Mouse (Mus musculus) stomach, embryonic 15.5 days (tissue): Measurements from ENCODE around the gene Gpr183. TPM values are rescaled to one million over a fixed set of nuclear protein-coding genes. Genes with fewer than 3 reads are reported as not detected.

ENCODE experiments used
- ATAC-seq: fragments of 200-750 bp; cut with Nextera tagmentation; 2 replicates; pipeline ENCODE4 v1.8.0; 2017; ENCODE audit warnings: low read depth, moderate number of reproducible peaks, moderate TSS enrichment; ENCODE audit not compliant: insufficient read depth, low FRiP score
- H3K27ac ChIP-seq: fragments of 300-500 bp; sonication (generic); 2 replicates; pipeline ENCODE4 v1.5.1; 2015; ENCODE audit warnings: mild to moderate bottlenecking, inconsistent platforms
- H3K27me3 ChIP-seq: fragments of 300-500 bp; sonication (generic); replicated peaks from 2 replicates; pipeline ENCODE4 v1.6.1; 2015; ENCODE audit warnings: inconsistent platforms
- H3K36me3 ChIP-seq: fragments of 300-500 bp; sonication (generic); 2 replicates; pipeline ENCODE4 v1.6.1; 2015; ENCODE audit warnings: inconsistent platforms
- H3K4me1 ChIP-seq: fragments of 300-500 bp; sonication (generic); 2 replicates; pipeline ENCODE4 v1.6.1; 2015; ENCODE audit warnings: inconsistent platforms
- H3K4me2 ChIP-seq: fragments of 300-500 bp; sonication (generic); 2 replicates; pipeline ENCODE4 v1.6.1; 2015; ENCODE audit warnings: mild to moderate bottlenecking, inconsistent platforms
- H3K4me3 ChIP-seq: fragments of 300-500 bp; sonication (generic); replicated peaks from 2 replicates; pipeline ENCODE4 v1.5.1; 2015; ENCODE audit warnings: inconsistent platforms
- H3K9ac ChIP-seq: fragments of 300-500 bp; sonication (generic); 2 replicates; pipeline ENCODE4 v1.6.1; 2015; ENCODE audit warnings: inconsistent platforms
- H3K9me3 ChIP-seq: fragments of 300-500 bp; sonication (generic); 2 replicates; pipeline ENCODE4 v1.6.1; 2016; ENCODE audit warnings: inconsistent platforms
- WGBS: fragments of 180-500 bp; shearing (Covaris S2); methylation state at CpG from one replicate; pipeline ENCODE4 v1.1.7; 2015; 5-methylcytosine and 5-hydroxymethylcytosine counted together
- polyA plus RNA-seq: library from polyadenylated mRNA; unstranded; fragments of >200 nt; fragmentation: Nextera tagmentation; extraction: Ambion mirVana; gene quantifications from 2 replicates; pipeline ENCODE4 v1.2.1, GENCODE M21; 2015

The Gpr183 gene
- polyA plus RNA-seq, 1 experiment from 2014 or later, result 4.3 TPM

DNA sequence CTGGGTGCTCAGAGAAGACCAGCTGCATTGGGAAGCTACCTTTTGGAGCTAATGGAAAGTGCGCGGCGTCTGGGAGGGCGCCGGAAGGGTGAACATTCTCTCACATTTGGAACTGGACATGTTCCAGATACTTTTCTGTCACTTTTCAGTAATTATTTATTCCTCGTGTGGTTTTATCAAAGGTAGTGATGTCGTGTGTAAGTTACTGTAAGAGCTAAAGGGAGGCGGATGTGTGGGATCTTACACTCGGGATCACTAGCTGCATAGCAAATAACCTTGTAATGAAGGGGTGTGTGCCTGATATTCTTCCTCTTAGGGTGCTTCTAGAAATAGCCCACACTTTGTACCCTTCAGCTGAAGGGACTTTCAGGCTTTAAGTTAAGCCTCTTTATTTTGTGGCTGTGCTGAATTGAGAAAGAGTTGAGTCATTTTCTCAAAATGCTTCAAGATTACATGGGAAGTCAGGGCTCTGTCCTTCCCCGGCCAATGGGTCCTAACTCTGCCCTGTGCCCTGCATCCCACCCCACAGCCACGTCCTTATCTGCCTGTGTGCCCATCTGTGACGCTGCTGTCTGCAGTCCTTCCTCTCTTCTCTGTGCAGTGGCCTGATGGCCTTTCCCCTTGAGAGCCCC, 3.4 kb downstream of the Gpr183 start:
- WGBS, result 58% methylated on average over 12 of the region's 12 CpGs
- Histone ChIP-seq H3K27me3 (no peaks in the 10 kb centered on the region), H3K9me3 (no peaks in the 10 kb centered on the region), H3K4me2 (no peak overlapping the region), H3K36me3 (no peaks in the 10 kb centered on the region), H3K9ac (no peak overlapping the region), H3K4me3 (no peak overlapping the region), H3K4me1 (peaks cover 24% of the 10 kb centered on the region), H3K27ac (no peak overlapping the region)
- no peak for ATAC-seq

DNA sequence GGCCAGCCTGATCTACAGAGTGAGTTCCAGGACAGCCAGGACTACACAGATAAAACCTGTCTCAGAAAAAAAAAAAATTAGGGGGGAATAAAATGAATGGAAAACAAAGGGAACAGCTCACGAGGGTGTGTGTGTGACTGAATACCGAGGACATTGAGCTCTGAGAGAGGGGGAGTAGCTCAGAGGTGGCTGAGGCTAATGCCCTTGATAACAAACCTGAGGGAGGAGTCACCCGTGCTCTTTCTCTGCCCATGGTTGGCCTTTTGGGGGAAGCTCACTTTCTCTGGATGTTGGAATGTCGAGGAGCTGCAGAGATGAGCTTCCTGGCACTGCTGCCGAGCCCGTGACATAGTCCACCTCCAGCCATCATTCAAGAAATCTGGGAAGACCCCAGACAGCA, 4.0 kb downstream of the Gpr183 start:
- Histone ChIP-seq H3K27me3 (no peaks in the 10 kb centered on the region), H3K4me2 (no peak overlapping the region), H3K9ac (no peak overlapping the region), H3K9me3 (no peaks in the 10 kb centered on the region), H3K4me3 (no peak overlapping the region), H3K36me3 (no peaks in the 10 kb centered on the region), H3K4me1 (peaks cover 24% of the 10 kb centered on the region), H3K27ac (no peak overlapping the region)
- ATAC-seq, result no peak
- WGBS, result 39% methylated on average over 6 of the region's 6 CpGs

DNA sequence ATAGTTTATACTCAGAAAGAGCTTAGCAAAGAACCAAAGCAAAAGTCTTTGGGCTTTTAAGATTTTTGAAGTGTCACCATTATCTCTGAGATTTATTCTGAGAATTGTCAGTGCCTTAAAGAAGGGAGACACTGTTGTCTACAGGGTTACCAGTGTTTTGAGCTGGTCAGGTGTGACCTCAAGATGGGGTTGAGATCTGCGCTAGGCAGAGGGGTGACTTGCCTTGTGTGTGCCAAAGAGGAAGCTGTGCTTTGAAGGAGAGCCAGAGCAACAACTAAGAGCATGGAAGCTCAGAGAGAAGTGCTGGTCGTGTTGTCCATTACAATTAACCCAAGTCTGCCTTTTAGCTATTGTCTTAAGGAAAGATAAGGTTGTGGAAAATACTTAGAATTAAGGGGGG, 4.5 kb downstream of the Gpr183 start:
- WGBS, result 75% methylated on average over 2 of the region's 2 CpGs
- ATAC-seq, result no peak
- no peaks in the 10 kb centered on the region for H3K36me3 ChIP-seq
- H3K4me2 ChIP-seq, result no peak overlapping the region
- H3K4me1 ChIP-seq, result peaks cover 24% of the 10 kb centered on the region
- no peaks in the 10 kb centered on the region for H3K27me3 ChIP-seq
- no peak overlapping the region for H3K9ac ChIP-seq
- H3K4me3 ChIP-seq, result no peak overlapping the region
- H3K9me3 ChIP-seq, result no peaks in the 10 kb centered on the region
- no peak overlapping the region for H3K27ac ChIP-seq

DNA sequence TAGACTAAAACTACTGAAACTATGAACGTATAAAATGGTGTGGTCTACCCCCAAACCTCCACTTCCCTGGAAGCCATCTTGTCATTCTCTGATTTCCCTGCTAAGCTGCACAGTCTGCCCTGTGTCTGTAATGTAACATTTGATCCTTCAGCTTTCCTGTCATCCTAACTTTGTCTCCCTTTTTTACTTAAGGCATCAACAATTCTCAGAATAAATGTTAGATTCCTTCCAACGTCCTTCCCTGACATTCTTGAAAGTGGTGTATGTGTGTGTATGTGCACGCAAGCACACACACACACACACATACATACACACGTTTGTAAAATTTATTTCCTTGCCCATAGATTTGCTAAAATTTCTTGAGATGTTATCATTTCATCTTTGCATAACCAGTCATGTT, 5.0 kb downstream of the Gpr183 start:
- Histone ChIP-seq H3K9me3 (no peaks in the 10 kb centered on the region), H3K4me1 (peaks cover 24% of the 10 kb centered on the region), H3K9ac (no peak overlapping the region), H3K4me3 (no peak overlapping the region), H3K27ac (no peak overlapping the region), H3K4me2 (no peak overlapping the region), H3K27me3 (no peaks in the 10 kb centered on the region), H3K36me3 (no peaks in the 10 kb centered on the region)
- WGBS, result 80% methylated on average over 4 of the region's 4 CpGs
- ATAC-seq, result no peak

DNA sequence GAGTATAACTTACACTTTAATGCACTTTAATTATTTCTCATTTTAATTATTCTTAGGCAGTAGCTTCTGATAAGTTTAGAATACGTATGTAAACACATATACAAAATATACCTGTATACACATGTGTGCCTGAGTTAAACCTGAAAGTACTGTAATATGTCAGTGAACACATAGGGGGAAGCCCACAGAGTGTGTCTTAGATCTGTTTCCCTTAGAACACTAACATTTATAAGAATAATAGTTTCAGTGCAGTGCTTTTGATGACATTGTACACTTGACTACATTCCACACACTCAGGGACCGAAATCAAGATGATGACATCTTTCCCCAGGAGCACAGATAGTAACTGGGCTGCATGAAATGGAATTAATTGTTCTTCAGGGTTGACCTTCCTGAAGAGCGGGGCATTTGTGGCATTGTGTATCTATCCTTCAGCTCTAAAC, 5.4 kb downstream of the Gpr183 start:
- ATAC-seq, result no peak
- no peak overlapping the region for H3K27ac ChIP-seq
- H3K4me1 ChIP-seq, result peaks cover 24% of the 10 kb centered on the region
- H3K36me3 ChIP-seq, result peaks cover 2% of the 10 kb centered on the region; the same call in 1 of the 2 replicates
- 88% methylated on average over 3 of the region's 3 CpGs for WGBS
- no peaks in the 10 kb centered on the region for H3K27me3 ChIP-seq
- H3K9me3 ChIP-seq, result no peaks in the 10 kb centered on the region
- no peak overlapping the region for H3K4me2 ChIP-seq
- H3K9ac ChIP-seq, result no peak overlapping the region
- no peak overlapping the region for H3K4me3 ChIP-seq

DNA sequence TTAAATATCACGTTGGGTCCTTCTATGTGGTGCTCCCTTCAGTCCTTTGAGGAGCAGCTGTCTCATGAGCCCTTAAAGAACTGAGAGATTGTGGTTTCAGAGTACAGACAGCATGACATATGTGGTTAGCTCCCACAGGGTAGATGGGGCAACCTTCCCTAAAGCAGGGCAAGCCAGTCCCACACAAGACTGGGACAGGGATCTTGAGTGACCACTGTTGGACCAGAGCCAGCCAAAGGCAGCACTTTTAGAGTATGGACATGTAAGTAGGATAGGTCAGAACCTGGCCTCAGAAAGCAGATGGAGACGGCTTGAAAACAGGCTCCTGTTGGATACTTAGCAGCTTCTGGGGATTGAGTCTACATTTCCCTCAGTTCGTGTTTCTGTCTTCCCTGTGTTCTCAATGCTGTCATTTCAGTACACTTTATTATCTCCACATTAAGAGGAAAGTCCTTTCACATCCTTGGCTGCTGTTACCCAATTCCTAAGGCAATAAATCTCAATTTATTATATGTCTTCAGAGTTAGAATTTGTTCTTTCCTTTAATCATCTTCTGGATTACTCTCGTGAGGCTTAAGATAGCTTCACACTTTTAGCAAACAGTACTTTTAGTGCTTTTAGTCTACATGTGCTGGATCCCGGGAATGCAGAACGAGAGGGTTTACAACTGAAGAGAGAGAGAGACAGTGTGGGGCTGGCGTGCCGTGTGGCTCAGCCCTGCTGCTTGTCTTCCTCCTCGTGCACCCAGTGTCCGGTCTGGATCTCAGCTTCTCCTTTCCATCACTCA, 6.1 kb downstream of the Gpr183 start:
- peaks cover 8% of the 10 kb centered on the region; the same call in 1 of the 2 replicates for H3K36me3 ChIP-seq
- H3K9me3 ChIP-seq, result no peaks in the 10 kb centered on the region
- H3K9ac ChIP-seq, result no peak overlapping the region
- H3K27me3 ChIP-seq, result no peaks in the 10 kb centered on the region
- H3K27ac ChIP-seq, result no peak overlapping the region
- H3K4me1 ChIP-seq, result peaks cover 24% of the 10 kb centered on the region
- ATAC-seq, result no peak
- no peak overlapping the region for H3K4me2 ChIP-seq
- H3K4me3 ChIP-seq, result no peak overlapping the region
- WGBS, result 66% methylated on average over 10 of the region's 10 CpGs

DNA sequence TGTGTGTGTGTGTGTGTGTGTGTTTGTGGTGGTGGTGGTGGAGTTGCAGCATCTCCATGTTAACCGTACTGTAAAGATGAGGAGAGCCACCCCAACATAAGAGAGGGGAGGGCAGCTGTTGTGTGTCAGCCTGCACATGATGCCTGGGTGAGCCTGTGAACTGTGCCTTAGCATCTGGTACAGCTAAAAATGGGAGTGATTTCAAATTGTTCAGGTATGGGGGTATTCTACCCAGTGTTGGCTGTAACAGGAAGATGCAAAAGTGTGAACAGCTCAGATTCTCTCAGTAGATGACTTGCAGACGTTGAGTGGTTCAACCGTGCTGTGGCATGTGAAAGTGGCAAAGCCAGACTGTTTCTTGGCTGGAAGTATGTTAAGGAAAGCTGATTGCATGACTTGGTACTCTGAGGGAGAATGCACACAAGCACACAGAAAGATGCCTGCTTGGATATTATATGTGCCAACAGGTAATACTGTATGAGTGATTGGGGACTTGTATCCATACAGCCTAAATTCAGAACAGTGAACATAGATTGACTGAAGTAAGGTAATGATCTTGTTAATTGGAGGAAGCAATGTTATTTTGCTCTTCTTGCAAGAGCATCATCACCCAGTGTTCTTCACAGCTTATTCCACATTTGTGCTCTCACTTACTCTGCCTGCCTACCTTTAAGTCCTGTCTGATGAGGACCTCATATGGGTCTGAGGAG, 6.8 kb downstream of the Gpr183 start:
- no peak for ATAC-seq

DNA sequence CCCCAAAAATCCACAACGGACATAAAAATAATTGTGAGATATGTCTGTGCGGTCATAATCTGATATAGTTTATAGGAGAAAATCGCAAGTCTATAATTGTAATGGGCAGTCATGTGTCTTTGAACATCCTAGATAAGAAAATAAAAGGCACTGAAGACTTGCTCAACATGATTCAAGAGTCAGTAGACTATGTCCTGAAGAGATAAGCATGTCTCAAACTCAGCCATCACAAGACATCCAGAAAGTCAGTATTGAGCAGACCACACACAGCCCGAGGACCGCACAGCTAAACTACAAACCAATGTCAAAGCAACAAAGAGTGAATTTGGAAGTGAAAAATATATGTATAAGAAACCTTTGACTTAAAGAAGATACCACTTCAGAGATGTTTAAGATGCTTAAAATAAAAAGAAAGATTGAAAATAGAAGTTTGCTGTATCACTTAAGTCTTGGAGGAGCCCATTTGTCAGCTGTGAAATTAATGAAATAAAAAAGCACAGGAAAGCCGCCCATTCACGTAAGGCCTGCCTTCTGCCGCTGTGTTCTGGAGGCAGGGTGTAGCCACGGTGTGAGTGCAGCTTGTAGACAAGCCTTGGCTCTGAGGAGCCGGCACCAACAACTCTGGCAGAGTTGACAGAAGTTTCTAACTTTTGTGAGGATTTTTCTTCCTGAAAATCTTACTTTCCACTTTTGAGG, 7.7 kb downstream of the Gpr183 start:
- peaks cover 8% of the 10 kb centered on the region; the same call in 1 of the 2 replicates for H3K36me3 ChIP-seq
- WGBS, result 79% methylated on average over 10 of the region's 10 CpGs
- no peak overlapping the region for H3K4me3 ChIP-seq
- H3K9me3 ChIP-seq, result no peaks in the 10 kb centered on the region
- no peaks in the 10 kb centered on the region for H3K27me3 ChIP-seq
- H3K9ac ChIP-seq, result no peak overlapping the region
- no peak overlapping the region for H3K27ac ChIP-seq
- no peak overlapping the region for H3K4me2 ChIP-seq
- peaks cover 15% of the 10 kb centered on the region for H3K4me1 ChIP-seq
- ATAC-seq, result no peak

More for the DNA sequence above, 6.8 kb downstream of the Gpr183 start:
- H3K9me3 ChIP-seq, result no peaks in the 10 kb centered on the region
- no peaks in the 10 kb centered on the region for H3K27me3 ChIP-seq
- no peak overlapping the region for H3K4me2 ChIP-seq
- H3K4me3 ChIP-seq, result no peak overlapping the region
- peaks cover 19% of the 10 kb centered on the region for H3K4me1 ChIP-seq
- no peak overlapping the region for H3K9ac ChIP-seq
- H3K36me3 ChIP-seq, result peaks cover 8% of the 10 kb centered on the region; the same call in 1 of the 2 replicates
- no peak overlapping the region for H3K27ac ChIP-seq
- 86% methylated on average over 3 of the region's 3 CpGs for WGBS

DNA sequence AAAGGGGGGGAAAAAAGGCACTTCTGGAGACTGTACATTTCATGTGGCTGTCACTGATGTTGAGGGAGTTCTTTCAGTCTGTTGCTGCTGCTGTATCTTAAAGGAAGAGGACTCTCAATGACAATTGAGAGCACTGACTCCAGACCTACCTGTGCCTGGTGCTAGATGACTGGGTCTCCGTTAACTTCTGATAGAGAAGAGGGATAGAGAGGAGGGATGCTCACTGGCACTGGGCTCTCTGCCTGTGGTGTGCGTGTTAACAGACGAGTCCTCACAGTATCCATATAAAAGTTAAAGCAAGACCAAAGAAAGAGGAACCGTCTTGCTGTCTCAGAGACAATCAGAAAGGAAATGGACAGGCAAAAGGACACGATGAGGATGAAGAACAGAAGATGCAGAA, 8.7 kb downstream of the Gpr183 start:
- WGBS, result 90% methylated on average over 5 of the region's 5 CpGs
- no peak overlapping the region for H3K4me3 ChIP-seq
- H3K4me2 ChIP-seq, result no peak overlapping the region
- H3K9ac ChIP-seq, result no peak overlapping the region
- H3K27me3 ChIP-seq, result no peaks in the 10 kb centered on the region
- H3K36me3 ChIP-seq, result peaks cover 8% of the 10 kb centered on the region; the same call in 1 of the 2 replicates
- no peaks in the 10 kb centered on the region for H3K9me3 ChIP-seq
- H3K27ac ChIP-seq, result no peak overlapping the region
- peaks cover 7% of the 10 kb centered on the region; the same call in 1 of the 2 replicates for H3K4me1 ChIP-seq
- ATAC-seq, result no peak

DNA sequence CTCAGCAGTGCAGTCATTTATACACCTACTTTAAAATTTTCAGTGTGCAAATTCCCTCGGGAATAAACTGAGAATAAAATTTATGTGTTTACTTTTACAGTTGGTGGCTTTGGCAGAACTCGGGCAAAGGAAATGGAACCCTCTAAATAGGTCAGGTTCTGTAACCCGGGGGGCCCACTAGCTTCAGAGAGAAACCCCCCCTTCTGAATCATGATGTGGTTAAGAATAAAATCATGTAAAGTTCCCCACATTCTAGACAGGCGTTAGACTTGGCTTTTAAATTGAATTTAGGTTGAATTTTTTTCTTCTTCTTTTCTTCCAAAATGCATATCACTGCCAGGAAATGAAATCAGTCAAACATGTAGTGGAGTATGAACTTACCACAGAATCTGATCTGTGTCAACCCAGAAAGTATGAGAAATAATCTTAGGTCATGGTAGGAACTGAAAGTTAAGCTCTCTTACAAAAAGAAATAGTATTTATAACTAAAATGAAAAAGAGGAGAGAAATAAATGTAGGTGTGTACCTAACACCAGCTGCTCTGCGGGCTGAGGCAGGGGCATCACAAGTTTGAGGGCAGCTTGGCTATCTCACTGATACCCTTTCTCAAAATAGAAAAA, 9.7 kb downstream of the Gpr183 start:
- Histone ChIP-seq H3K36me3 (peaks cover 8% of the 10 kb centered on the region; the same call in 1 of the 2 replicates), H3K4me2 (no peak overlapping the region), H3K4me3 (no peak overlapping the region), H3K4me1 (0 out of 2 replicates have a peak, but pooled peaks cover 3% of the 10 kb centered on the region), H3K27ac (no peak overlapping the region), H3K9ac (no peak overlapping the region), H3K27me3 (no peaks in the 10 kb centered on the region), H3K9me3 (no peaks in the 10 kb centered on the region)
- no peak for ATAC-seq
- WGBS, result 62% methylated on average over 5 of the region's 5 CpGs

DNA sequence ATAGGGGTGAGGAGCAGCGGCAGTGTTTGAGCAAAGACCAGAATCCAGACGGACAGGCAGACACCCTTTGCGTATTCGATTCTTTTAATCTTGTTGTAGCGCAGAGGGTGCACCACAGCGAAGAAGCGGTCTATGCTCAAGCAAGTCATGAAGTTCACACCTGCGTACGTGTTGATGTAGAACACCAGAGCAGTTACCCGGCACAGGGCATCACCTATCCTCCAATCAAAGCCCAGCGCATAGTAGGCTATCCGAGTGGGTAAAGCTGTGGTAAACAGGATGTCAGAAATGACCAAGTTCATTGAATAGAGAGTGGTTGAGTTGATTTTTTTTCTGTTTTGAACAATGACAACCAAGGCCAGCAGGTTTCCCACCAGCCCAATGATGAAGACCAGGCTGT, 10.4 kb downstream of the Gpr183 start:
- Histone ChIP-seq H3K27ac (no peak overlapping the region), H3K36me3 (peaks cover 8% of the 10 kb centered on the region; the same call in 1 of the 2 replicates), H3K4me1 (0 out of 2 replicates have a peak, but pooled peaks cover 3% of the 10 kb centered on the region), H3K9me3 (no peaks in the 10 kb centered on the region), H3K27me3 (no peaks in the 10 kb centered on the region), H3K4me3 (no peak overlapping the region), H3K9ac (no peak overlapping the region), H3K4me2 (no peak overlapping the region)
- no peak for ATAC-seq
- WGBS, result 96% methylated on average over 12 of the region's 12 CpGs
